Mouse (Mus musculus) urinary bladder, postnatal 25 days (tissue): ENCODE data around the gene Nfkbil1.

Source experiments
- DNase-seq: peaks from one replicate; pipeline ENCODE4 v3.0.0; 2022; ENCODE audit warnings: low spot score

Gene Nfkbil1

DNA sequence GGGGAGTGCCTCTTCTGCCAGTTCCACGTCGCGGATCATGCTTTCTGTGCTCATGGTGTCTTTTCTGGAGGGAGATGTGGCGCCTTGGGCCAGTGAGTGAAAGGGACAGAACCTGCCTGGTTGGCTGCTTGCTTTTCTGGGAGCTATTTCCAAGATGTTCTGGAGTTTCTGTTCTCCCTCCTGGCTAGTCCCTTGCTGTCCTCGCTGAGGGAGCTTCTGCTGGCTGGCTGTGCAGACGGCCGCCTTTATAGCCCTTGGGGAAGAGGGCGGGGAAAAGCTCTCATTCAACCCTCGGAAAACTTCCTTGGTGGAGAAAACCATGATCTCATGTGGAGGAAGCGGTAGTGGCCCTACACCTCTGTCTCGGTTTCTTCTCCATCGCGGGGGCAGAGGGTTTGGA lies 33.8 kb downstream of the Nfkbil1 start, which contains the start of gene Tnf:
Gene Tnf (minus strand): TSS at position 221 of the 400 bp plus-strand sequence.
- no peak for DNase-seq

DNA sequence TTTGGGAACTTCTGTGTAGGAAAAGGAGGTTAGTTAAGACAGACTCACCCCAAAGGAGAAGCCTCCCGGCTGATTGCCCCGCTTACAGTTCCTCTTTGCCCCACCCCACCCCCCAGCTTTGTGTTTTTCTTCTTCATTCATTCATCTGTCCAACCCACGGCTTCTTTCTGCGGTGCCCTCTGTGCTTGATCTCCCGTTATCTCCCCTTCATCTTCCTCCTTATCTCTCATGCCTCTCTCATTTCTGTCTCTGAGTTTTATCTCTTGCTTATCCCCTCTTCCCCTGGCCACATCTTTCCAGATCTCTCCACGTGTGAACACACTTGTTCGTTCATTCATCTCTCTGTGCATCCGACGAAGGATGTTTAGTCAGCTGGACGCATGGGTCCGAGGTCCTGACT lies 34.5 kb downstream of the Nfkbil1 start:
- no peak for DNase-seq

DNA sequence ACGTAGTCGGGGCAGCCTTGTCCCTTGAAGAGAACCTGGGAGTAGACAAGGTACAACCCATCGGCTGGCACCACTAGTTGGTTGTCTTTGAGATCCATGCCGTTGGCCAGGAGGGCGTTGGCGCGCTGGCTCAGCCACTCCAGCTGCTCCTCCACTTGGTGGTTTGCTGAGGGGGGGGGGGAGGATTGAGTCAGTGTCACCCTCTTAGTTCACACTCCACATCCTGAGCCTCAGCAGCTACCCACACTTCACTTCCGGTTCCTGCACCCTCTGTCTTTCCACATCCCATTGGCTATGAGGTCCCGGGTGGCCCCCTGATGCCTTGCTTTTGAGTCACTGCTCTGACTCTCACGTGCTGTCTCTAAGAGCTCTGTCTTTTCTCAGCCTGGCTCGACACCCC lies 35.2 kb downstream of the Nfkbil1 start:
- no peak for DNase-seq

DNA sequence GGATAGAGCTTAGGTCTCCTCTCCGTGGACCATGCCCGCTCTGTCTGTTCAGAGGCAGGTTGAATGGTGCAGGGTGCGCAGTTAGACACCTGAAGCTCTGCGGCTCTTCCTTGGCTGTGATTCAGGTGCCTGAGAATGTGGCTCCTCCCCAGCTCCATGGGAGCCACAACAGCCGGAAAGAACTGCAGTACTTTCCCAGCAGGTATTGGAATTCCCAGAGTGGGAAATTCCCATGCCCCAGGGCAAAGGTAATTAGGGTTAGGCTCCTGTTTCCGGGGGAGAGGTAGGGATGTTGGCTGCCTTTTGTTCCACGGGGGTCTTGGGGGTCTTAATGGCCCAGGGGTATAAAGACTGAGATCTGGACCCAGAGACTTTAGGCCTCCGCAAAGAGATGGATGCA lies 36.6 kb downstream of the Nfkbil1 start:
- no peak for DNase-seq

DNA sequence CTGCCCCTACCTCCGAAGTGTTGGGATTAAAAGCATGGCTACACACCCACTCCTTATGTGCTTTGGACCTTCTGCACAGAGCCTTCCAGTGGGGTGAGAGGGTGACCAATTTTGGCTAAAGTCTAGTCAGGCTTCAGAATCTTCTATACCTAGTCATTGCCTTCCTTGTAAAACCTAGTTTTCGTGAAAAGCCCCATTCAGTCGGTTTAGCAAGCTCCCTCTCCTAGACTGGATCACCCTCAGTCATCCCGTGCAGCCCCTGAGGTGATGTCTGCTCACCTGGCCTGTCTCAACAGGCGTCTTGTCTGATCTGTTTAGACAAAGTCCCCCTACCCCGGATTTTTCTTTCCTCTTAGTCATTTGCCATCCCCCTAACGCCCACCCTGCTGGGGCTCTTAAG lies 37.6 kb downstream of the Nfkbil1 start:
- no peak for DNase-seq

DNA sequence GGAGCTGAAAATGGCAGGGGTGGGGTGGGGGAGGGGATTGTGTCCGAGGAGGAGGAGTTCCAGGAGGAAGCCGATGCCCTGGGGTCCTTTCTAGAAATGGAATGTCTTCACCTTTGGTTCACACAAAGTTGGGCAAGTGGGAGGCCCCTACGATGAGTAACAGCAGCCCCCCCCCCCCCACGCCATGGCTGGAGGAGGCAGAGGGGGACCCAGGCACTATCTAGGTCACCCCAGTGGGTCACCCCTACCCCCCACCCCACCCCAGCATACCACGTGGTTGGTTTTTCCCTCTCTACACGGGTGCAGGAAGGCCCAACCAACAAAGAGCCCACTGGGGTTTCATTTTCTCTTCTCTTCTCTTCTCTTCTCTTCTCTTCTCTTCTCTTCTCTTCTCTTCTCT lies 38.5 kb downstream of the Nfkbil1 start:
- DNase-seq = no peak

DNA sequence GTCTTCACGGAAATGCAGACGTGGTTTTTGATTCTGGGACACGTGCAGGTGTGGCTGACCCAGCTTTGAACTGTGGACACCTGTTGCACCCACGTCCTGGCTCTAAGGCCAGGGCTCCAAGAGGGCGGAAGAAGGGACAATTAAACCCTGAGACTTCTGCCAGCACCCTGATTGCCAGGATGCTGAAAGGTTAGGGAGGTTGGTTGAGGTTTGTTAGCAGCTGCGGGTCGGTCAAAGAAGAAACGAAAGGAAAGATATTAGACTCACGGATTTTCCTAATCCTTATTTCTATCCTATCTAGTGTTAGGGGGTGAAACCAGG lies 39.3 kb downstream of the Nfkbil1 start:
- DNase-seq = no peak

DNA sequence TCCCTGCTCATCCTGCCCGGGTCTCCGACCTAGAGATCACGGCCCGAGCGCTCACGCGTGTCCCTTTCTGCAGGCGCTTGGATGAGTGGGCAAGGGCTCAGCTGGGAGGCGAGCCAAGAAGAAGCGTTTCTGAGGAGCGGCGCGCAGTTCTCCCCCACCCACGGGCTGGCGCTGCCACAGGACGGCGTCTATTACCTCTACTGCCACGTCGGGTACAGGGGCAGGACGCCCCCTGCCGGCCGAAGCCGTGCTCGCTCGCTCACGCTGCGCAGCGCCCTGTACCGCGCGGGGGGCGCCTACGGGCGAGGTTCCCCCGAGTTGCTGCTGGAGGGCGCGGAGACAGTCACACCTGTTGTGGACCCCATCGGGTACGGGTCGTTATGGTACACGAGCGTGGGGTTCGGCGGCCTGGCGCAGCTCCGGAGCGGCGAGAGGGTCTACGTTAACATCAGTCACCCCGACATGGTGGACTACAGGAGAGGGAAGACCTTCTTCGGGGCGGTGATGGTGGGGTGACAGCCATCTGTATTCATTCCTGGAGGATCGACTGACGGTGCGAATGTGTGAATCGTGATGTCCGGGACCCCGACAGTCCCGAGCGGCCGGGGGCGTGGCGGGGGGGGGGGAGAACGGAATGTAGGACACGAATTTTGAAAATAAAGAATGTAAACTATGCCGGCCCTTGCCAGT lies 39.8 kb downstream of the Nfkbil1 start:
- peak; percentile 74 for DNase-seq

DNA sequence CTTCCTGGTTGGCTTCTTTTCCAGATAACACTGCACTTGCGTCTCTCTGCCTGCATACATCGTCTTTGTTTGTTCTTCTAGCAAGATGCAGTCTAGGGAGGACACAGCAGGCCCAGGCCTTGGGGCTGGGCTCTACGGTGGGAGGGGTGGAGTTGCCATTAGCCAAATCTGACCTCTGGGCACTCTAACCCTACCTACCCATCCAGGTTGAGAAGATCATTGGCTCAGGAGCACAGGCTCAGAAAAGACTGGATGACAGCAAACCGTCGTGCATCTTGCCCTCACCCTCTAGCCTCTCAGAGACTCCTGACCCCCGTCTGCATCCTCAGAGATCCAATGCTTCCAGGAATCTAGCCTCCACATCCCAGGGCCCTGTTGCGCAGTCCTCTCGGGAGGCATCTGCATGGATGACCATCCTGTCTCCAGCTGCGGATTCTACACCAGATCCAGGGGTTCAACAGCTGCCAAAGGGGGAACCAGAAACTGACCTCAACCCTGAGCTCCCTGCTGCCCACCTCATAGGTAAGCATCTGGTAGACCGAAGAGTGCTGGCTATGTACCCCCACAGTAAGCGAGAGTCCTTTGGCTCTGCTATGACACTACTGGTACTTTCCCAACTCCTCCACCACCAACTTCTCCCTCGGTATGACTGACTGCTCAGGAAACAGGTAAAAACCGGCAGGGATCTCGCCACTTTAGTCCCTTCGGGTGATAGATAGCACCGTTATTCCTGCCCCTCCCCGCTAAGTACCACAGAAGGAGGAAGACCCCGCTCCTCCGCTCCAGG lies 40.6 kb downstream of the Nfkbil1 start:
- no peak for DNase-seq

DNA sequence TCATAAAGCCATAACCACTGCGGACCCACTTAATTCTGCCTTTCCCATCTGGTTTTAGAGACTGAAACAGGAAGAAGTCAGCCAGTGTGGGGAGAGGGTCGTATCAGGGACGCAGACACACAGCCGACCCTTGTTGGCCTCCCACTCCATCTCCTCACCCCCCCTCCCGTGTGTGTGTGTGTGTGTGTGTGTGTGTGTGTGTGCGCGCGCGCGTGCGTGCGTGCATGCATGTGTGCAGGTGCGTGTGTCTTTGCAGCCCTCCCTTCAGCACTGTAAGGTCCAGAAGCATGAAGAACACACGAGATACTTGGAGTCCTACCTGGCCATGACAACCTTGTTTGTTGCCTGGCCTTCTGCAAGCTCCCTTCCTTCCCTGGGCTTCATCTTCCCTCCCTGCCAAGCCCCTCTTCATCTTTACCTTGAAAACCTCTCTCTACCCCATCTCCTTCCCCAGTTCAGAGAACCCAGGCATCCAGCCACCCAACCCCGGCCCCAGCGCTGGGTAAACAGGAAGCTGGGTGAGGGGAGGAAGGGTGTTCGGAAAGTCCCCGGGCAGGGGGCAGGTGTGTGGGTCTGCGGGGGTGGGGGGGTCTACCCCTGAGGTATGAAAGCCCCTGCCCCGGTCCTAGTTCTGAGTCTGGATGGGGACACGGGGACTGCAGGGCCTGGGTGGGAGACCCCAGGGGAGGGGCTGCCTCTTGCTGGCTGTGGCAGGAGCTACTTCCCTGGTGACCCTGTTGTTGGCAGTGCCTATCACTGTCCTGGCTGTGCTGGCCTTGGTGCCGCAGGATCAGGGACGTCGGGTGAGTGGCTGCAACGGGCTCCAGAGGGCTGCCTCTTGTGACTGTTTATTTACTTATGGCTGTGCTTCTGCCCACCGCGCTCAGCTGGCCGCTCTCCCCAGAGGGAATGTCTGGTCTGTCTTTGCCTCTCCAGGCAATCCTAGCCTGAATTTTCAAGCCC lies 41.4 kb downstream of the Nfkbil1 start, which contains the start of gene Ltb:
Gene Ltb (plus strand): TSS at position 559 of the 963 bp plus-strand sequence.
- DNase-seq = no peak

DNA sequence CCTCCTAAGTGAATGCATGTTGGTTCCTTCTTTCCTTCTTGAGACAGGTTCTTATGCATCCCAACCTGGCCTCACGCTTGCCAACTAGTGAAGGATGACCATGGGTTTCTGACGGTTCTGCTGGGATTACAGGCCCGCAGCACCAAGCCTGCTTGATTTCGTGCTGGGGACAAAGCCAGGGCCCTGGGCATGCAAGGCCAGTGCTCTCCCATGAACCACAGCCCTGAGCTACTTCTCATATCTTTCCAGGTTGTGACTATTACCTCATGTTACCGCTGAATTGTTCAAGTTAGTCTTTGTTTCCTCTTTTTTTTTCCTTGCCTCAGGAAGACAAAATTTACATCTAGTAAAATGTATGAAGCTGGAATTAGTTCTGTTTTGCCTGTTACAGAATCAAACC lies 42.7 kb downstream of the Nfkbil1 start:
- DNase-seq = no peak

DNA sequence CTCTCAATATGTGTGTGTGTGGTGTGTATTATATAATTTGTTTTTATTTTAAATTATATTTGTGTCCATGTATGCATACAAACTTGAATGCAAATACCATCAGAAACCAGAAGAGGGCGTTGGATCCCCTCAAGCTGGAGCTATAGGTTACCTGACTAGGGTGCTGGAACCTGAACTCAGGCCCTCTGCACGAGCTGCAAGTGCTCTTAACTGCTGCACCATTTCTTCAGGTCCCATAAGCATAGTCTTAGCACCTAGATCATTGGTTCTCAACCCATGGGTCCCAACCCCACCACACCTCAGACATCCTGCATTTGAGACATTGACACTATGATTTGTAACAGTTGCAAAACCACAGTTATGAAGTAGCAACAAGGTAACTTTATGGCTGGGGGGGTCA lies 43.9 kb downstream of the Nfkbil1 start:
- no peak for DNase-seq

DNA sequence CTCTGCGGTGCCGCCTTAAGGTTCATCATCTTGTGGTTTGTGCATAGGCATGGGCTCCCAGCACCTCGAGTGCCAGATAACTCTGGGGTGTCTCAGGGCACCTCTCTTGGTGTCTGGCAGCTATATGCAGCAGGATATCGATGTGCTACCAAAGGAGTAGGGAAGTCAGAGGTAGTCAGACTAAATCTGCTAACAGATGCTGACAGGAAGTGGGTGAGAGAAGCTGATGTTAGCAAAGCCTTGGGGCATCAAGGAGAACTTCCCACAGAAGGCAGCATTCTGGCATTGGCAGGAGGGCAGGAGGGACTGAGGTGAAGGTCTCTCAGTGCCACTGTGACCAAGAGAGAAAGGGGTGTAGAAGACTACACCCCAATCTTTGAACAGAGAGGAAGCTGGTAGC lies 45.5 kb downstream of the Nfkbil1 start:
- DNase-seq = no peak

DNA sequence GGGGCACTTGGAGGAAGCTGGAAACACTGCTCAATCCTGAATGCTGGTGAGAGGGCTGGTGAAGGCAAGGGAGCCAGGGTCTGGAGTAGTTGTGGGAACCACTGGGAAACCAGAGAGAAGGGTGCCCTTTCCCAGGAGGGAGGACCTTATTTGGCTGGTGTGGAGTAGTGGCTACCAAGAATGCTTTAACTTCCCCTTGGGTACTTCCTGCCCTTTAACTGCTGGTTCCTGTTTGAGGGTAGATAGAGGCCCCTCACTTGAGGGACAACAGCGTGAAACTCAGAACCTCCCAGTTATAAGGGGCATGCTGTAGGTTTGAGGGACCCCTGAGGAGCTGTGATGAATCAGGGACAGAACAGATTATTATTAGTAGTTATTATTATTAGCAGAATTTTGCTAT lies 46.4 kb downstream of the Nfkbil1 start:
- DNase-seq = no peak

DNA sequence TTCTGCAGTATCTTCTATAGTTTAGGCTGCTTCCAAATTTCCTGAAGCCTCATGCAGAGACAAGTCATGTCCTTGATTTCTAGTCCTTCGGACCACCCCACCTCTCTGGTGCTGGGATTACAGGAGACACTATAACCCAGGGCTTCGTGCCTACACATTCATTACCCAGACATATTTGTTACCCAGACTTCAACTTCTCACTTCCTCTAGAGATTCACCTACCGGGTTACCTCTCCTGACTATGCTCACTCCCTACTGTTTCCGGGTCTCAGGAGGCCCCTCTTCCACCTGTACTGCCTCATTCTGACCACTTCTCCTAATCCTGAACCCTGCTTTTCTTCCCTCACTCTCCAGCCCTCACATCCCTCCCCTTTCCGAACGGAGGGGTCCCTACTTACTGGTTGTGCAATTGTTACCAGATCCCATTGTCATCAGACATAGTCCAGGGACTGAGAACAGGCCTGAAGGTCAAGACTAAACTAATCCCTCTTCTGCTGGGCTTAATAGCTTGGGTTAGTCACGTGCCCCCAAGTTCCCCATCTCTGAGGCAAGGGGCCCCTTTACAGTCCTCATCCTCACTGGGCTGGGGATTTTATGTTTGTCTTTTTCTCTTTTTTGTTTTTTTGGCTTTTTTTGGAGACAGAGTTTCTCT lies 47.5 kb downstream of the Nfkbil1 start, which contains the start of gene Lst1:
Gene Lst1 (minus strand): TSS at position 481 of the 652 bp plus-strand sequence.
- DNase-seq = no peak

DNA sequence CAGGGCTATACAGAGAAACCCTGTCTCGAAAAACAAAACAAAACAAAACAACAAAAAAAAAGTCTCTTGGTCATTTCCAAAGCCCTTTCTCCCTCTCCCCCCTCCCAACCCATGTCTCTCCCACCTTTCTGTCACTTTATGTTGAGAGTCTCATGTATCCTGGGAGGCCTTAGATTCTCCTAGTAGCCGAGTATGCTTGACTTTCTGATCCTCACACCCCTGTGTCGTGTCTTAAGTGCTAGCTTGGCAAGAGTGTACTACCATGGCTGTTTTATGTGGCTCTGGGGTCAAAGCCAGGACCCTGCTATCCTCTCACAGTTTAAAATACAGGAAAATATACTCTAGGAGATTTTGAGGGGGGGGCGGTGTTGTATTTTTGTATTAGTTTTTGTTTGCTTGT lies 48.2 kb downstream of the Nfkbil1 start:
- DNase-seq = no peak

DNA sequence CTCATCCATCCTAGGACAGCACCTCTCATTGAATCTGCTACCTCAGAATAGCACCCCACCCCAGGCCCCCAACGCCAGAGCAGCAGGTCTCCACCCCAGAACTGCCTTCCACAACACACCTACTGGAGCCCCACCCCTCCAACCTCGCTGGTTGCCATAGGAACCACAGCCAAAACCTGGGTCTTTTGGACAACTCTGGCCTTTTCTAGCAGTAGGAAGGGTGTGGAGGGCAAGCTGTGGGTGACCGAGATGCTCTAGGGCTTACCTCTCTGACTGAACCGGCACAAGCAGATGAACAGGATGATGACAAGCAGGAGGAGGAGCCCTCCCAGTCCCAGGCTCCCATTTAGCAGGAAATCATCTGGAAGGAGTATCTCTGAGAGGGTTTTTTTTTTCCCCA lies 48.9 kb downstream of the Nfkbil1 start:
- DNase-seq = no peak

DNA sequence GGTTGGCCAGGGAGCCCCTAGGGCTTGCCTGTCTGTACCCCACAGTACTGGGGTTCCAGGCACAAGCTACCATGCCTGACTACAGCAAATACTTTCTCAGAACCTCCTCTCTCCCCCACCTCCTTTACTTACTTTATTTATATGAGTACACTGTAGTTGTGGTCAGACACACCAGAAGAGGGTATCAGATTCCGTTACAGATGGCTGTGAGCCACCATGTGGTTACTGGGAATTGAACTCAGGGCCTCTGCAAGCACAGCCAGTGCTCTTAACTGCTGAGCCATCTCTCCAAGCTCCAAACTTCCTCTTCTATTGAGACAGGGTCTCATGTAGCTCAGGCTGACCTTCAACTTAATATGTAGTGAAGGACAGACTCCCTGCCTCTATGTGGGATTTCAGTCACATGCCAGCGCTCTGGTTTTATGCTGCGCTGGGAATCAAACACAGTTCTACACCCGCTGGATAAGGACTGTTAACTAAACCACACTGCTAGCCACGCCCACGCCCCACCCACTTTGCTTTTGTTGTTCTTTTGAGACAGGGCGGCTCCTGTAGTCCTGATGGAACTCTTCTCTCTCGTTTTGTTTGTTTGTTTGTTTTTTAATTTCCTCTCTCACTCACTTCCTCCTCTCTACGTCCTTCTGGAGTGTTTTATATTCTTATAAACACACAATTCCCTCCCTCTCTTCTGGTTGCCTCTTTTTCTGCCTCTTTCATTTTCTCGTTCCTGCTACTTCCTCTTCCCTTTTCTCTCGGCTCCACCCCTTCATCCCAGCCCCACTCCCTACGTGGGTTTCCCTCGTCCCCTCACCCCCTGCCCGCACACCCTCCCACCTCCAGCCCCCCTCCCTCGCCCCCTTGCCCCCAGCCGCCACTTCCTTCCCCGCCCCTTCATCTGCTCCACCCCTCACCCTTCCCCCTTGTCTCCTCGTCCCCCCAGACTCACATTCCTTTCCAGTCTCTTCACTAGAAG lies 49.7 kb downstream of the Nfkbil1 start:
- DNase-seq = peak; percentile 64

DNA sequence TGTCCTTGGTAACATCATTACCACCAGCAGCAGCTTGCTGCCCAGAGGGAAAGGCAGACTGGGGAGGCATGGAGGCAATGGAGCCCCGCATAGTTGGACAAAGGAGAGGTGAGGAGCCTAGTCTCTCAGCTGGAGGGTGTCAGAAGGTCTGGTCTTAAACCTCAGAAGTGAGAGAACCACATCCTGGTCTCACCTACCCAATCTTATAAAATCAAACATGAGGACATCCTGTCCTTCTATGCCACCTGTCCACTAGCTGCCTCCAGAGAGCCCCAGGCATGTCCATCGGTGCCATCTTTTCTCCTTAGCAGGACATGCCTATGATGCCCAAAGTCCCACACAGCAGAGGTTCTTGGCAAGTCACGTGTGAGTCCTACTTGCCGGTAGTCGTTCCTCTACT lies 55.5 kb downstream of the Nfkbil1 start:
- DNase-seq = no peak

DNA sequence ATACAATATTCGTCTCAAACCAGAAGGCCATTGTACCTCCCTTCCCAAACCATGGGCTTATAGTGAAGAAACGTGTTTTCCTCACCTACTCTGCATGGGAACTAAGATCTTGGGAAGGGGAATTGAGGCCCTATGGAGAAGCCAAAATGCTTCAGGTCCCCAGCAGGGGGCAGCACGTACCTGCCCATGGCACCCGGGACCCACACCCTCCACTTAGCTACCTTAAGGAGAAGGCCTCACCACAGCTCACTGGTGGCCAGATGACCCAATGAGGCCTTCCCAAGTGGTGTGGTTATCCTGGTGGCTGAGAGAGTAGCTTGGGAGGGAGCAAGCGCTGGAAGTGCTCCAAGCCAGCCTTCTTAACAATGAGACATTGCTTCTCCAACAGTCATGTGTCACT lies 57.1 kb downstream of the Nfkbil1 start:
- peak; percentile 78 for DNase-seq

DNA sequence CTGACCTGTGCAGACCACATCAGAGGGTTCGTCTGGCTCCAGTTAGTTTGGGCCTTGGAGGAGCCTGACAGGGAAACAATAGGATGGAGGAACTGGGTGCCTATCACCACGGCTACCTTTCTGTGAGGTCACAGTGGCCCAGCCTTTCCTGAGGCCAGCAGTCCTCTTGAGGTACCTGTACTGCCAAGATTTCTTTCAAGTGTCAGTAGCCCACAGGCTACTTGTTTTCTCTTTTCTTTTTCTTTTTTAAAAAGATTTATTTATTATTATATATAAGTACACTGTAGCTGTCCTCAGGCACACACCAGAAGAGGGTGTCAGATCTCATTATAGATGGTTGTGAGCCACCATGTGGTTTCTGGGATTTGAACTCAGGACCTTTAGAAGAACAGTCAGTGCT lies 59.6 kb downstream of the Nfkbil1 start, which contains the start of gene Aif1:
Gene Aif1 (minus strand): TSS at position 101 of the 400 bp plus-strand sequence.
- DNase-seq = no peak
